Mouse (Mus musculus) hindbrain, embryonic 14.5 days (tissue): ENCODE data around the gene Gpatch4. TPM values are rescaled to one million over a fixed set of nuclear protein-coding genes. Genes with fewer than 3 reads are reported as not detected.
A peak's percentile ranks its signal among the peaks of the same experiment; 100 is the strongest.

Experiments
- ATAC-seq: fragments of 200-750 bp; cut with Nextera tagmentation; 2 replicates; pipeline ENCODE4 v1.8.0; 2017; ENCODE audit warnings: moderate number of reproducible peaks, mild to moderate bottlenecking, moderate TSS enrichment, moderate library complexity; ENCODE audit not compliant: low FRiP score
- DNase-seq: peaks from one replicate; pipeline ENCODE4 v3.0.0-alpha.2; 2015; ENCODE audit warnings: low spot score
- H3K27ac ChIP-seq: fragments of 300-500 bp; sonication (generic); 2 replicates; pipeline ENCODE4 v1.5.1; 2014; ENCODE audit warnings: mild to moderate bottlenecking, moderate library complexity
- H3K27me3 ChIP-seq: fragments of 300-500 bp; sonication (generic); 2 replicates; pipeline ENCODE4 v1.6.1; 2014; ENCODE audit warnings: mild to moderate bottlenecking, low read length, mixed read lengths; ENCODE audit not compliant: control insufficient read depth, insufficient read depth
- H3K36me3 ChIP-seq: fragments of 300-500 bp; sonication (generic); replicated peaks from 2 replicates; pipeline ENCODE4 v1.6.1; 2014; ENCODE audit not compliant: control insufficient read depth, insufficient read depth
- H3K4me1 ChIP-seq: fragments of 300-500 bp; sonication (generic); replicated peaks from 2 replicates; pipeline ENCODE4 v1.6.1; 2014; ENCODE audit warnings: antibody characterized with exemption, low read length, mixed read lengths; ENCODE audit not compliant: control insufficient read depth, insufficient read depth
- H3K4me2 ChIP-seq: fragments of 300-500 bp; sonication (generic); replicated peaks from 2 replicates; pipeline ENCODE4 v1.6.1; 2014; ENCODE audit warnings: mild to moderate bottlenecking, moderate library complexity
- H3K4me3 ChIP-seq: fragments of 300-500 bp; sonication (generic); replicated peaks from 2 replicates; pipeline ENCODE4 v1.5.1; 2014; ENCODE audit warnings: mild to moderate bottlenecking, low read length
- H3K9ac ChIP-seq: fragments of 300-500 bp; sonication (generic); 2 replicates; pipeline ENCODE4 v1.6.1; 2014
- H3K9me3 ChIP-seq: fragments of 300-500 bp; sonication (generic); 2 replicates; pipeline ENCODE4 v1.6.1; 2016; ENCODE audit warnings: low read length; ENCODE audit not compliant: control insufficient read depth
- WGBS: fragments of 180-500 bp; shearing (Covaris S2); extraction: QIAGEN DNeasy Blood & Tissue Kit; methylation state at CpG from one replicate; pipeline ENCODE4 v1.1.7; 2014; 5-methylcytosine and 5-hydroxymethylcytosine counted together
- polyA plus RNA-seq: library from polyadenylated mRNA; unstranded; fragments of >200 nt; fragmentation: Nextera tagmentation; extraction: Ambion mirVana; gene quantifications from 2 replicates; pipeline ENCODE4 v1.2.1, GENCODE M21; 2014

The Gpatch4 gene
- polyA plus RNA-seq, 1 experiment from 2014 or later, result 30.4 TPM

GRCm38 (mm10) chr3:88027434-88028186 is 15.3 kb upstream of the Gpatch4 start, which contains the start of gene Hapln2:
TSS of gene Hapln2 (minus strand) at chr3:88027583.
- H3K9ac ChIP-seq, result no peak within 1 kb of the TSS
- DNase-seq, result no peak
- no peaks in the 10 kb centered on the region for H3K36me3 ChIP-seq
- no peak within 1 kb of the TSS for H3K4me3 ChIP-seq
- WGBS, result 44% methylated on average over 5 of the region's 5 CpGs
- peaks cover 13% of the 10 kb centered on the region for H3K4me1 ChIP-seq
- H3K9me3 ChIP-seq, result no peaks in the 10 kb centered on the region
- H3K4me2 ChIP-seq, result no peak within 1 kb of the TSS
- H3K27me3 ChIP-seq, result peaks cover 49% of the 10 kb centered on the region
- H3K27ac ChIP-seq, result no peak within 1 kb of the TSS
- ATAC-seq, result no peak

GRCm38 (mm10) chr3:88030608-88031395 is 12.1 kb upstream of the Gpatch4 start:
- no peak for DNase-seq

GRCm38 (mm10) chr3:88033506-88033905 is 9.4 kb upstream of the Gpatch4 start:
- Histone ChIP-seq H3K36me3 (no peaks in the 10 kb centered on the region), H3K4me3 (no peak overlapping the region), H3K27ac (no peak overlapping the region), H3K4me2 (no peak overlapping the region), H3K9ac (no peak overlapping the region), H3K9me3 (no peaks in the 10 kb centered on the region), H3K4me1 (no peaks in the 10 kb centered on the region), H3K27me3 (0 out of 2 replicates have a peak, but pooled peaks cover 10% of the 10 kb centered on the region)
- DNase-seq (no peak), ATAC-seq (no peak)
- 77% methylated on average over 5 of the region's 5 CpGs for WGBS

More at GRCm38 (mm10) chr3:88030608-88031395, 12.1 kb upstream of the Gpatch4 start:
- Histone ChIP-seq H3K4me3 (no peak overlapping the region), H3K9ac (no peak overlapping the region), H3K36me3 (no peaks in the 10 kb centered on the region), H3K9me3 (no peaks in the 10 kb centered on the region), H3K27me3 (peaks cover 17% of the 10 kb centered on the region), H3K4me1 (no peaks in the 10 kb centered on the region), H3K4me2 (no peak overlapping the region), H3K27ac (no peak overlapping the region)
- WGBS, result 22% methylated on average over 19 of the region's 19 CpGs
- ATAC-seq, result no peak

GRCm38 (mm10) chr3:88035561-88036293 is 7.2 kb upstream of the Gpatch4 start:
- H3K36me3 ChIP-seq, result no peaks in the 10 kb centered on the region
- H3K9me3 ChIP-seq, result no peaks in the 10 kb centered on the region
- ATAC-seq (no peak), DNase-seq (no peak)
- no peak overlapping the region for H3K27ac ChIP-seq
- peaks cover 12% of the 10 kb centered on the region; the same call in 1 of the 2 replicates for H3K27me3 ChIP-seq
- 65% methylated on average over 1 of the region's 1 CpGs for WGBS
- no peak overlapping the region for H3K4me2 ChIP-seq
- H3K4me1 ChIP-seq, result no peaks in the 10 kb centered on the region
- no peak overlapping the region for H3K4me3 ChIP-seq
- H3K9ac ChIP-seq, result no peak overlapping the region

- WGBS, result 89% methylated on average over 3 of the region's 3 CpGs
- Histone ChIP-seq H3K9me3 (no peaks in the 10 kb centered on the region), H3K9ac (no peak overlapping the region), H3K27me3 (no peaks in the 10 kb centered on the region), H3K4me1 (no peaks in the 10 kb centered on the region), H3K4me3 (no peak overlapping the region), H3K4me2 (no peak overlapping the region), H3K27ac (no peak overlapping the region), H3K36me3 (peaks cover 39% of the 10 kb centered on the region)
- DNase-seq (no peak), ATAC-seq (no peak)
These were observed 6.6 kb downstream of the Gpatch4 start for GRCm38 (mm10) chr3:88049532-88049931.

- H3K27ac ChIP-seq, result no peak overlapping the region
These were observed 14.1 kb downstream of the Gpatch4 start for GRCm38 (mm10) chr3:88057030-88057429.

GRCm38 (mm10) chr3:88057902-88058696 is 15.2 kb downstream of the Gpatch4 start, which contains the start of gene Naxe:
TSS of gene Naxe (minus strand) at chr3:88058495.
- Histone ChIP-seq H3K9me3 (no peaks in the 10 kb centered on the region), H3K4me1 (peaks cover 14% of the 10 kb centered on the region), H3K27ac (peak within 1 kb of the TSS; percentile 74), H3K9ac (peak within 1 kb of the TSS; percentile 94), H3K36me3 (peaks cover 34% of the 10 kb centered on the region), H3K27me3 (no peaks in the 10 kb centered on the region), H3K4me3 (peak within 1 kb of the TSS; percentile 98), H3K4me2 (peak within 1 kb of the TSS; percentile 94)
- DNase-seq, result peak; percentile 89
- whole genome bisulfite sequencing, result 2% methylated on average over 60 of the region's 60 CpGs
- ATAC-seq, result peak; percentile 96

More at GRCm38 (mm10) chr3:88057030-88057429, 14.1 kb downstream of the Gpatch4 start:
- WGBS, result 89% methylated on average over 6 of the region's 6 CpGs
- Histone ChIP-seq H3K4me1 (peaks cover 14% of the 10 kb centered on the region), H3K27me3 (no peaks in the 10 kb centered on the region), H3K4me3 (peak overlapping the region; percentile 98; the same call in 1 of the 2 replicates), H3K9me3 (no peaks in the 10 kb centered on the region), H3K4me2 (peak overlapping the region; percentile 94), H3K9ac (peak overlapping the region; percentile 94; the same call in 1 of the 2 replicates), H3K36me3 (peaks cover 44% of the 10 kb centered on the region)
- ATAC-seq, result no peak
- no peak for DNase-seq

GRCm38 (mm10) chr3:88068386-88068785 is 25.5 kb downstream of the Gpatch4 start:
- Histone ChIP-seq H3K36me3 (no peaks in the 10 kb centered on the region), H3K4me1 (no peaks in the 10 kb centered on the region), H3K4me2 (no peak overlapping the region), H3K27me3 (no peaks in the 10 kb centered on the region), H3K9ac (no peak overlapping the region), H3K4me3 (no peak overlapping the region), H3K27ac (no peak overlapping the region), H3K9me3 (no peaks in the 10 kb centered on the region)
- ATAC-seq, result no peak
- WGBS, result 49% methylated on average over 2 of the region's 2 CpGs
- DNase-seq, result no peak
